Mouse (Mus musculus): ENCODE measurements at regions not wholly inside any gene's neighbourhood (a gene's known extent, or its start where the extent isn't known, plus 50 kb on each side); places are given as distances from the start of the nearest gene placed in this dataset.
"Not testable (repeated sequence)": the region's sequence is repeated elsewhere in the genome, so short reads cannot be mapped to it uniquely, and the experiment has no call there.

DNA sequence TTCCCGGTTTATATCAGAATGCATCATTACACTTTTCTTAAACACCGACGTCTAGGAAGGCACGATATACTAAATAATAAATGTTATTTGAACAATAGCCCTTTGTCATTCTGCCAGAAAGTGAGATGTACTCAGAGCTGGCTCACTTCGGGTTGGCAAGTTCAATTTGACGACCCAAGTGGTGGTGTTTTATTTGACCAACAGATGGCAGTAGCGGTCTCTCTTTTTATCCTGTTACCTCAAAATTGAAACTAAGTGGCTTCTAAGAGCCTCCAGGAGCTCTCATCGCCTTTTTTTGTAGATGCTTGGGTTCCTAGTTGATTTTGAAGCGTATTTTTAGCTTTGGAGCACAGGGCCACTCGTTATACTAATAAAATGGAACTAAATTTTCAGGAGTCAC is 66.7 kb upstream of the Chmp2b start:
- DNase-seq = peak; percentile 82

DNA sequence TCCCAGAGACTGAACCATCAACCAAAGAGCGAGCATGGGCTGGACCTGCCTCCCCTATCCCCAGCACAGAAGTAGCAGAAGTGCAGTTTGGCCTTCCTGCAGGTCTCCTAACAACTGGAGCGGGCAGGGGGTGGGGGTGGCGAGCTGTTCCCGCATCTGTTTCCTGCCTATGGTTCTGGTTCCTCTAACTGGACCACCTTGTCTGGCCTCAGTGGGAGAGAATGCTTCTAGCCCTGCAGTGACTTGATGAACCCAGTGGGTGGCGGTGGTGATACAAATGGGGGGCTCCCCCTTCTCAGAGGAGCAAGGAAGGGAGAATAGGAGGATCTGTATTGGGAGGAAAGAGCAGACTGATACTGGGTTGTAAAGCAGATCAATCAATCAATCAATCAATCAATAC is 69.2 kb upstream of the Chmp2b start:
- no peak for DNase-seq

DNA sequence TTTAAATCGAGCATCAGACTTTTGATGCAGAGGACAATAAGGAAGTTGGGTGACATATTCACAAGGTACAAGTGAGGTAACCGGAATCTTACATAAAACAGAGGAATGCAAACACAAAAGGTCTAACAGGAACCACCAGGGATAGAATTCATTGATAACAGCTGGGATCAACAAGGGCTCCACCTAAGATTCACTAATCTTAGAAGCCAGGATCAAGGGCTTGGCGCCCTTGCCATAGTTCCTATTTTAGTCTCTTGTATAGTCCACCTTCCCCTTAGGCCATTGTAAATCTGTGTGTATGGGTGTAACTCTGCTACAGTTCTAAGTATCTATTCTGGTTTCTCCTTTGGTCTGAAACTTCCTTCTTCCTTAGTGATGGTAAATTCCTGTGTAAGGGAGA is 84.2 kb upstream of the Chmp2b start:
- DNase-seq = not testable (repeated sequence)

DNA sequence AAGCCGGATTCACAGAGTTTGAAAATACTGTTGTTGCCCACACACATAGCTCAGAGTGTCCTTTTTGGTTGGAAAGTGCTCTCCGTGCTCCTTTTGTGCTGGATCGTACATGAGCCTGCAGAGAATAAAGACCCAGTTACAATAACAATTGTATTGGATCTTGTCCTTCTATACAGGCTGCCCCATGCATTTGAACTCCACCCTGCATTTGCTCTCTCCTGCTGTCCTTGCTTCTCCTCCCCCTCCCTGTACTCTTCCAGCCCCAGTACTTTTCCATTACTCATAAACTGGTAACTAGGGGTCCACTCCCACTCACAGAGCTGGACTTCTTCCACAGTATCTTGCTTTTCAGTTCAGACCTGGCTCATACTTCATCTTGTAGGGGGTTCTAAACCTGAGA is 86.5 kb upstream of the Chmp2b start:
- DNase-seq = no peak

DNA sequence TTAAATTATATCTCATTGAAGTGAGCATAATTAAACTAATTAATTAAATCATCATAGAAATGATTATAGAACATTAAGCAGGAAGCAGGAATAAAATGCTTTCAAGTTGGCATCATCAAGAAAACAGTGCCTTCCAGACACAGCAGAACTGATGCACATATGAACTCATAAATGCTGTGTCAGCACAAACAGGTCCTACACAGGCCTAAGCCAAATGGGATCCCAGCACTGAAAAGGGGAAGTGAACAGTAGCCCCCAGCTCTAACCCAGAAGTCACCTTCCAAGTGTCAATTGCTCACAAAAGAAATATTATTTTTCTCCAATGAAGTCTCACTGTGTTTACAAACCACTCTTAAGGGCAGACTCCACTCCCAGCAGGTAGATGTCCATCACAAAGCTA is 93.0 kb upstream of the Chmp2b start:
- no peak for DNase-seq

DNA sequence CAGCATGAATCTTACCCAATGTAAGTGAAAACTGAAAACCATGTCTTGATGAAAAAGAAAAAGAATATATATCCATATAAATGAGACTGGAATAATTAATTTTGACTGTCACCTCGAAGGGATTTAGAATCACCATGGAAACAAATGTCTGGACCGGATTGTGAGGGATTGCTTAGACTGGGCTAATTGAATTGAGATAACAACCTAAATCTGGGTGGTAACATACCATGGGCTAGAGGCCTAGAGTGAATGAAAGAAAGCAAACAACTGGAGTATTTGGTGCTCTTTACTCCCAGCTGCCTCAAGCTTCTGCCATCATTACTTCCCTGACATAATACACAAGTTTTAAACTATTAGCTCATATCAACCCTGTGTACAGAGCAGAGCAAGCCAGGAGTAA is 95.3 kb upstream of the Chmp2b start:
- no peak for DNase-seq

DNA sequence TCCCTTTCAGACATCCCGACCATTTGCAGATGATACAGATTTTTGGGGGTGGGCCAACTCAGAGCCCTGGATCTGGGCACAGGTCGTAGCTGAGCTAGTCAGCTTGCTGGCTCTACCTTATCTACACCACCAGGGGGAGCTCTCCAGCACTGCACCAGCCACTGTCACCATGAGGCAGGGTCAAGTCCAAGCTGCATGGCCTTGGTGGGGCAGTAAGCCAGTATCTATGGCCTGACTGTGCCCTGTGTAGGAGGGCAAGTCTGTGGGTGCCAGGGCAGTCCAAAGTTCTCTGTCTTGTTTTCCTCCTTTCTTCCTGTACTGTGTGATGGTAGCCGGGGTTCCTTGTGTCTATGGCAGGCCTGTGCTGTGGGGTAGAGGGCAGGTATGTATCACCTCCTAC is 102.3 kb upstream of the Chmp2b start:
- peak; percentile 91 for DNase-seq

DNA sequence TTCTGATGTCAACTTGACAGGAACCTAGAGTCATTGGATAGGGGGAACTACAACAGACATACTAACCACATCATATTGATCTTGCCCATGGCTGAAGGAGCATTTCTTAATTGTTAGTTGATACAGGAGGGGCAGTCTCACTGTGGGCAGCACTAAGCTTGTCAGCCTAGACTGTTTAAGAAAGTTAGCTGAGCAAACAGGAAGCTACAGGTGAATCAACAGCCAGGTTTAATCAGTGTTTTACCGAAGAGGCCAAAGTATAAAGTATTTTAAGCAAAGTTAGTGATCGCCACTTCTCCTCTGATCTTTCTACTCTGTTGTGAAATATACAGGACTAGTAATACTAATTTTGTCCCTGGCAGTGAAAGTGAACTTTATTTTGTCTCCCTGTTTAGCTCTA is 109.6 kb upstream of the Chmp2b start:
- peak; percentile 83 for DNase-seq

DNA sequence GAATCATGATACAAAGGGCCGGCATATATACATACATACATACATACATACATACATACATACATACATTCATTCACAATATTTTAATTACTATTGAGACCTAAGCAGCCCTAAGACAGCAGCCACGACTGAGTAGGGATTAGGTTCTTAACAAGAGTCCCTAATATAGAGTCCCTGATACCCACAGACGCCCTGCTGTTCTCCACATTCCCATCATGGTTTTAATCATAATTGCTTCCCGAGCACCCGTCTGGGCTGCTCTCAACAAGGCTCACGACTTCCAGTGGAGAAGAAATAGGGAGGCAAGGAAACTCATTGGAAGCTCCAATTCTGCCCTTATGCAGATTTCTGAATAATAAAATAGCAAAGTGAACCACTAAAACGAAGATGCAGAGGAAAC is 120.6 kb upstream of the Chmp2b start:
- DNase-seq = no peak

DNA sequence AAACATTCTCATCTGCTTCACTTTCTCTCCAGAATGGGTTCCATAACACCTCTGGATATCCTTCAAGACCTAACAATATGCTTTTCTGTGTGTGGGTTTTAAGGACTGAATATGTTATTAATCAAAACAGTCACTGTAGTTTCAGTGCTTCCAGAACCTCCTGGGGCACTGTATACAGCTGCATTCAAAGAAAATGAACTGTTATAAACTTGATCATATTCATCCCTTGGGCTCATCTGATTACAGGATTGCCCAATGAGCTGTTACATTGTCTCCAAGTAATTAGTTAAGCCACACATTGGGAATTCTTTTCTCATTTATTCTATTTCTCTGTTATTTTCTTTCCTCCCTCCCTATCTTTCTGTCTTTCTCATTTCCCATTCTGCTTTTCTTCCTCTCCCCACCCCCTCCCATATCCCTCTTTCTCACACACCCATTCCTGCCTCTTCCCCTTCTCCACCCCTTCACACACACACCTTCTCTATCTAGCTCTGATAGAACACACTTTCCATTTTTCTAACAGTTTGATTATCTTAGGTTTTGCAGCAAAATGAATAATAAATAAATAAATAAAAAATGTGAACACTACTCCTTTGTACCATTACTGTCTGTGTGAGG is 121.3 kb upstream of the Chmp2b start:
- no peak for DNase-seq

DNA sequence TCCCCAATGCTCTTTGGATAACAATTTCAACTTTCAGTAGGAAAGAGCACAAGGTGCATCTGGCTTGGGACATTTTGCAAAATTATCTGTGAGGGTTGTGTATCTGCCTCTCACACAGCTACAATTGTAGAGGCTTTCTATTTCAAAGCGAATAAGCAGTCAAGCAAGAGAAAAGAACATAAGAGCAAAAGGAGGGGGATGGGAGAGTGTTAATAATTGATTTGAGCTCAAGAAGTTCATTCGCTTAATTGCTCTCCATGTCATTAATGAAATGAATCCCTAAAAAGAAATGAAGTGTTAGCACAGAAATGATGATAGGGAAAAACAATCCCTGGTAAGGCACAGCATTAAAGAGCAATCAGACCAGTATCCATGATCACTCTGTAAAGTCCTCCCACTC is 121.4 kb upstream of the Vgll3 start:
- DNase-seq = peak; percentile 80

DNA sequence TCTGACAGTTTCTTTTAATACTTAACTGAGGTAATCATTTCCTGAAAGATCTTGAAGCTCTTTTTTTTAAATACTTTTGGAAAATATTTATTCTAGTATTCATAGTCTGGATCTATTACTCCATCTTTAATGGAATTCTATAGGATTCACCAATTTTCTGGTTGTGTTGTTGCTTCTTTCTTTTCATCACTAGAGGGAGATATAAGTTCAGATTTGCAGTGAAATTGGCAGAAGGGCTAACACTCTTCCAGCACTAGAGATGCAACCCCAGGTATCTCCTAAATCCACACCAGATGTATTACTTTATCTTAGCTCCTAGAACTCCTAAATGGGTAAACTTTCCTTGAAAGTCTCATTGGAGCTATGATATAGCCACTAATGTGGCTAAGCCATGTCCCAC is 99.4 kb upstream of the Vgll3 start:
- no peak for DNase-seq

DNA sequence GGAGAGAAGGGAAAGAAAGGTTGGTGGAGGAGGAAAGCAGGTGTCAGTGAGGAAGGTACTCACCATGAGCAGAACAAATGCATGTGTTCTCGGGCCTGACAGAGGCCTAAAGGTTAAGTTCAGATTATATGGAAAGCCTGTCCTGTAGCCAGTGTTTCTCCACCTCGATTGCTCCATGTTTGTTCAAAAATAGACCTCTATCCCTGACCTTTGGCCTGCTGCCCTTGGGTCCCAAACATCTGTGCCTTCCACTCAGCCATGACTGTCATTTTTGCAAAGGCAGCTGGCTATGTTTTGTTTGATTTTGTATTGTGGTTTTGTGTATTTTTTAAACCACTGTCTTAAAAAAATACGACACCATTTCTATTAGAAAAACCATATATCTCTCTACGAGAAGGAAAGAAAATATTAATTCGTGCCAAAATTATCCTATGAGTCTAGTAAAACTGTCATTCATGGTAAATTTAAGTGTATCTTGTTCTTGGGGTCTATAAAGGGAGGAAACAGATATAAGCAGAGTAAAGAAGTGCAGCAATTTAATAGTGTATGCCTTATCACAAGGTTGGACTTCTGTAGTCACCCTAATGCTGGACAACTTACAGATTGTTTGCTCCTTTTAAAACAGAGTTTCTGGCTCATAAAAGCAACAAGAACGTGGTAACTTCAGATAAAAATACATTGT is 96.1 kb upstream of the Vgll3 start:
- DNase-seq = peak; percentile 5

DNA sequence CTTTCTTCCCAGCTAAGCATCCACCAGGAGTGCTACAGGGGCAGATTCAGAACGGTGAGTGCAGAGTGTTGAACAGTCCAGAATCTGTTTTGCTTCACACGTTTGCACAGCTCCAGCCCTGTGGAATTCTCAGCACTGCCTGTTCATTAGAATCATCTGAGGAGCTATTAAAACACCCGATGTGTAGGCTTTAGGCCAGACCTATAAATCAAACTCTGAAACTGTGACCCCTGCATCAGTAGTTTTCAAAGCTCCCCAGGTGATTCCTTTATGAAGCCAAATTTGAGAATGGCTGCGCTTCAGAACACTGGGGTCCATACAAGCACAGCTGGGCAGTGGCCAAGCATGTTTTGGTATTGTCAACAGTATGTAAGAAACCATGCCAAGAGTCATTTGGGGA is 94.1 kb upstream of the Vgll3 start:
- DNase-seq = no peak

DNA sequence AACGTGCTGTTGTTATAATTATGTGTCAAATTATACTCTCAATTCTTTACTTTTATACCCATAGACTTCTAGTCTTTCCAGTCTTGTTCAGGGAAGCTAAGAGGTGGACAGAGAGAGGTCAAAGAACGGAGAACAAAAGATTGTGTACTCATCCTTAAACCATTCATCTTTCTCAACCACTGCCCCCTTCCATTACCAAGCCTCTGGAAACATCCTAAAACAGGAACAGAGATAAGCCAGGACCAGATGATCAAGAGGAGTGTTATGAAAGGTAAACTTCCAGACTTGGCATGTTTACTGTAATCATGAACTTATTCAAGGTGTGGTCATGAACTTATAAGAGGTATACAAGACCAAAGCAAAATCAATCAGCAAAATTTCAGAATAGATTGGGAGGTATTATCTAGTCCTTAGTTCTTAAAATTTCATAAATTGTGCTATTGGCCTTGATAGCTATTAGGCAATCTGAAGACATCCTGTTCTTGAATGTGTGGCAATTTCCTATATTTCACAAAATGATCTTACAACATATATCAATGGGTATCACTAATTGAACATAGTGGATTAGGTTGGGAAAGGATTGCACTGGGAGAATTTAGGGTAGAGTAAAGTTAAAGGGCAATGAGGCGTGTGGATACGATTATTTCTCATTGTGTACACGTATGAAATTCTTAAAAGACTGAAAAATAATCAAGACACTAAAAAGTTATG is 89.3 kb upstream of the Vgll3 start:
- DNase-seq = no peak

DNA sequence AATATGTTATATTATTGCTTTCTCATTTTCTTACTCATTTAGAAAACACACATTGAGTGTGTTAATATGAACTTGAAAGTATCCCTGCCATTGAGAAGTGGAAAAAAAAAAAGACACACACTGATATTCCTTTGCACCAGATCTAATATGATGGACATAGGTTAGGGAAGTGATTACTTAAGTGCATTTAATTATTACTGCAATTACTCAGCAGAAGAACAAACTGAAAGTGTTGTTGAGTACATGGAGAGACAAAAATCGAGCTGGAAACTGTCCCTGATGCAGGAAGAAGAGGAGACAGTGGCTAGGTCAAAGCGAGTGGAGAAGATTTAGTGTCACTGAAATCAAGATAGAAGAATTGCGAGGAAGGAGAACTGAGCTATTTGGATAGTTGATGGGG is 88.8 kb upstream of the Vgll3 start:
- no peak for DNase-seq

DNA sequence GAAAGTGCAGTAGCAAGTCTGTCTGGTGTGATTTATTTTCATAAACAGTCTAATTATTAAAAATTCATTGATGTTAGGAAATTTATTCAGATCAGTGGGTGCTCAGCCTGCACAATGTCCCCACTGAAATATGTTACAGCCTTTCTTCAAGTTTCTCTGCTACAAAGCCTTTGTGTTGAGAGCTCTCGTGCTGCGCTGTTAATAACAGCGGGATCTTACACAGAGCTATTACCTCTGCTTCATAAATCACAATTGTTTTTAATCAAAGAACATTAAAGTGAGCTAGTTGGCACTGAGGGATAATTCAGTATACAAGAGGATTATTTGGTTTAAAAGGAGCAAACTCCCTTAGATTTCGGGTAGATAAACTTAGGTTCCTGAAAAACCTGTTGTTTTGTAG is 85.7 kb upstream of the Vgll3 start:
- no peak for DNase-seq

DNA sequence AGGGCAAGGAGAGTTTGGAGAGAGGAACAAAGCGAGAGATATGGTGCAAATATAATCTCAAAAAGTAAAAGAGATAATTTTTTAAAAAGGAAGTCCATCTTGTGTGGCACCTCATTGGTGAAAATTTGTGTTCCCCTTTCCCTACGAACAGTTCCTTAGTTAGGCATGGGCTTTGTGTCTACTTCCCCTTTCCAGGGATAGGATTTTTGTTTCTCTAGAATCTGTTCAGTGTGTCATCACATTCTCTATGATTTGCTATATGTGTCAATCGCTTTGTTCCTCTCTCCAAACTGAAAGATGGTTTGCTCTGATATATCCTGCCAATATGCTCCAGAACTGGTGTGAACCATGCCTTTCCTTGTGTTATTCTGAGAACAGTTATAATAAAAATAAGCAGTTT is 75.4 kb upstream of the Vgll3 start:
- no peak for DNase-seq

DNA sequence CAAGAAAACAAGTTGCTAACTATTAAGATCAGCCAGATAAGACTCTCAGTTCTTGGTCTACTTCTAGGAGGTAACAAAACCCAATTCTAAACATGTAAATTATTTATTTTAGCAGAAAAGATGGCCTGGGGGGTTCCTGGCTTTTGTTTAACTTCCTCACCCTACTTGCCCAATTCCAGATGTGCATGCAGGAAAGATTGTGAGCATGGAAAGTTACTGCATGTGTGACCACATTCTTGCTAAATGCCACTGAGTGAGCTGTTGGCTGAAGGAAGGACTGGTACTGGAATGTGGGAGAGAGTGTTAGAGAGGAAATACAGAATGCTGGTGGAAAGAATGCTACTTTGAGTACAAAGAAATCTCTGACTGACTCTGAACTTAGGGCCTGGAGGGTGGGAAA is 72.1 kb upstream of the Vgll3 start:
- DNase-seq = no peak

DNA sequence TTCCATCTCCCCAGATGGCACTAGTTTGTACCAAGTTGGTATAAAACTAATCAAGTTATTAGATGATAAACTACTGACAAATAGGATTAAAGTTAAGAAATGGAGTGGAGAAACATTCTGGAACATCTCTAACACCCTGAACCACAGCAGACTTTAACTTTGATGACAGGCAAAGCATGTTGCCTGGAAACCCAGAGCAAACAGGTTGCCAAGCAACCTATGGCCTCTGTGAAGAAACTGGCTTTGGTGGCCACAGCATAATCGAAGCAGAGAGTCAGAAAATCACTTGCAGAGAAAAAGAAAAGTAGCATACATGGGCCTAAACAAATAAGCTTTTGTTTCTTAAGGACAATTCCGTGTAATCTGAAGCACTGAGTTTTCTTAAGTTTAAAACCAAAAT is 59.4 kb upstream of the Vgll3 start:
- DNase-seq = no peak
